Mouse (Mus musculus): ENCODE data around the gene Col19a1. TPM values are rescaled to one million over a fixed set of nuclear protein-coding genes. Genes with fewer than 3 reads are reported as not detected.

The Col19a1 gene
- polyA plus RNA-seq, 1 experiment: 0.14 TPM

DNA sequence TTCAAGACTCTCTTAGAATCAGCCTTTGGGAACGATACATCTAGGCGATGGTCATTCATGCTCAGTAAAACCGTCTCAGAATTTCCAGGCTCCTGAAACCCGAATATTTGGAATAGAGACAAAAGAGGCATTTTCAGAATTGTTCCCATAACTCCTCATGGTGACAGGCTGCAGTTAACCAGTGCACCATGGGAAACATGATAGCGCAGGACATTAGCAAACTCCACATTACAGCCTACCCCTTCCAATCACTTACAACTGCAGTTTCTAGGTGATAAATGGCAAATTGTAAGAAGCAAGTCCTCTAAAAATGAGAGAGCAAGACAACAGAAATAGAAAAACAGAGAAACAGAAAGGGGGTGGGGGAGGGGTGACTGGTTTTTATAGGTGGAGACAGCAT, 116.6 kb downstream of the Col19a1 start:
- no peak for TF ChIP-seq POLR2A (IDR thresholded peaks at IDR 0.05; ENCODE audit: low read depth, low read length)
- no peak for TF ChIP-seq CTCF (IDR thresholded peaks at IDR 0.05; ENCODE audit: extremely low read depth, insufficient read depth, insufficient read length, insufficient replicate concordance)
- Histone ChIP-seq H3K27me3 (ENCODE audit: control insufficient read depth, insufficient read depth, low read length) (no peaks in the 10 kb centered on the region), H3K4me3 (ENCODE audit: extremely low read depth, insufficient read depth, insufficient read length) (no peak overlapping the region), H3K36me3 (ENCODE audit: control insufficient read depth, insufficient read depth, low read length) (no peaks in the 10 kb centered on the region), H3K4me1 (ENCODE audit: control insufficient read depth, insufficient read depth, insufficient read length) (no peaks in the 10 kb centered on the region), H3K27ac (ENCODE audit: insufficient read depth, low read length) (no peak overlapping the region)
- no peak for DNase-seq (ENCODE audit: low read depth in 1 of 2, low spot score in 2 of 2)
- 87% methylated on average over 5 of the region's 5 CpGs for WGBS

DNA sequence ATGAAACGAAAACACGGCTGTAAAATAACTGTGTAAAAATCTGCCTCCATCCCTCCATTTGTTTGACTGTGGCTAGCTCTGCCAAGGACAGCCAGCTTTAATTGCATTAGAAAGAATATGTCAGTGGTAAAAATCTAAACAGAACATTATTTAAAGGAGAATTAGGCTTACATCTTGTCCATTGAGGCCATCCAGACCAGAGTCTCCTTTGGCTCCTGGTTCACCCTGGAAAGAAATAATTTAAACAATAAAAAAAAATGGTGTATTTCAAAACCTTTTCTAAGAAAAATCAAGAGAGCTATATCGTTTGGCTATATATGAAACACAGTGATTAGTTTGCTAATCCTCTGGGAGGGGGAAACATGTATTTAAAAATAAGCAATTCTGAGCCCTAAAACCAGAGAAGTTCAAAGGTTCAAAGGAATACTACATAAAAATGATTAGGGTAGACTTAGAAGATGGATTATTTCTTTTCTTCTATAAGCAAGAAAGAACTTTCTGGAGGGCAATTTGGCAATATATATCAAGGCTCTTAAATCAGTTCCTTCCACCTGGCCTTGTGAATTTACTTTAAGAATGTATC, 125.9 kb downstream of the Col19a1 start:
- WGBS: 82% methylated on average over 3 of the region's 3 CpGs
- Histone ChIP-seq H3K27ac (ENCODE audit: insufficient read depth, low read length) (no peak overlapping the region), H3K4me3 (ENCODE audit: extremely low read depth, insufficient read depth, insufficient read length) (no peak overlapping the region), H3K4me1 (ENCODE audit: control insufficient read depth, insufficient read depth, insufficient read length) (no peaks in the 10 kb centered on the region), H3K27me3 (ENCODE audit: control insufficient read depth, insufficient read depth, low read length) (no peaks in the 10 kb centered on the region), H3K36me3 (ENCODE audit: control insufficient read depth, insufficient read depth, low read length) (no peaks in the 10 kb centered on the region)
- DNase-seq (ENCODE audit: low read depth in 1 of 2, low spot score in 2 of 2): no peak
- TF ChIP-seq POLR2A (IDR thresholded peaks at IDR 0.05; ENCODE audit: low read depth, low read length) (no peak), CTCF (IDR thresholded peaks at IDR 0.05; ENCODE audit: extremely low read depth, insufficient read depth, insufficient read length, insufficient replicate concordance) (no peak)

DNA sequence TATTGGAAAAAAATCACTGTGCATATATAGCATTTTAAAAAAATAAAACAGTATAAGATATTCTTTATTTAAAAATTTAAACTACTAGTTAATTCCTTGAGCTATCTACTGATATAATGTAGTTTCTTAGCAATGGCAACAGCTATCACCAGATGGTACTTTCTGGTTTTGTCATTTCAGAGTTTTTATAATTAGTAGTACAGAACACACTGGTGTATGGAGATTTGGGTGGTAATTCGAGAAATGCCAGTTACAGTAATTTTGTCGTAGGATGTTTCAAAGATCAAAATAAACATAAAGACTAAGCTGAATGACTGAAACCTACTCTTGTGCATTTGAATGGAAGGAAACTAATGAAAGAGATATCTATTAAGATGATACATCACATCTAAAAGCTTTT, 129.3 kb downstream of the Col19a1 start:
- Histone ChIP-seq H3K27ac (ENCODE audit: insufficient read depth, low read length) (no peak overlapping the region), H3K4me1 (ENCODE audit: control insufficient read depth, insufficient read depth, insufficient read length) (no peaks in the 10 kb centered on the region), H3K36me3 (ENCODE audit: control insufficient read depth, insufficient read depth, low read length) (no peaks in the 10 kb centered on the region), H3K4me3 (ENCODE audit: extremely low read depth, insufficient read depth, insufficient read length) (no peak overlapping the region), H3K27me3 (ENCODE audit: control insufficient read depth, insufficient read depth, low read length) (no peaks in the 10 kb centered on the region)
- no peak for DNase-seq (ENCODE audit: low read depth in 1 of 2, low spot score in 2 of 2)
- no peak for TF ChIP-seq CTCF (IDR thresholded peaks at IDR 0.05; ENCODE audit: extremely low read depth, insufficient read depth, insufficient read length, insufficient replicate concordance)
- TF ChIP-seq POLR2A (IDR thresholded peaks at IDR 0.05; ENCODE audit: low read depth, low read length): no peak
- WGBS: 93% methylated on average over 2 of the region's 2 CpGs

DNA sequence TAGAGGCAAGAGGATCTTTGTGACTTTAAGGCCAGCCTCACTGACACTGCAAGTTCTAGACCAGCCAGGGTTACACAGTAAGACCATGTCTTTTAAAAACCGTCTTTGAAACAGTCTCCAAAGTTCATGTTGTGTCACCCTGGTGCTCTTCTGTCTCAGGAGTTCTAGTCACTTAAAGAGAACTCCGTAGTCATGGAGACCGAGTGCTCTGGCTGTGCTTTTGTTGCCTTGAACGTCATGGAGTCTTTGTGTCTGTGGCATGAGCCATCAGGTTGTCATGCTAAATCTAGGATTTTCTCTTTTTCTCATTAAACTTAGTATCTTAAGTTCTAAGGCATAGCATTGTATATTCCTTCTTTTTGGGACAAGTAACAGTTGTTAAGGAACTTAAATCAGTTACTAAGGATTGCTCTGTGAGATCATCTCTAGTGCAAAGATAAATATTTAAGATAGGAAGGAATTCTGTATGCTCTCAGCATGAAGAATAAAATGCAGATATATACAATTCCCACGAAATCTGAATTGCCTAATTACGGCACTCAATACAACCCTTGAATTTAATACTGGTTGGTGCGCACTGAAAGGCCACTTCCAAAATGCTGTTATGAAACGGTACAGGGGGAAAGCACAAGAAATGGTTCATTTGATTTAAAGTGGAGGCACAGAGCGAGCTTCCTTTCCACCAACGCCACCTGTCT, 134.6 kb downstream of the Col19a1 start:
- no peak overlapping the region for H3K27ac ChIP-seq (ENCODE audit: insufficient read depth, low read length)
- no peaks in the 10 kb centered on the region for H3K36me3 ChIP-seq (ENCODE audit: control insufficient read depth, insufficient read depth, low read length)
- DNase-seq (ENCODE audit: low read depth in 1 of 2, low spot score in 2 of 2): no peak
- 82% methylated on average over 10 of the region's 10 CpGs for WGBS
- no peak overlapping the region for H3K4me3 ChIP-seq (ENCODE audit: extremely low read depth, insufficient read depth, insufficient read length)
- H3K27me3 ChIP-seq (ENCODE audit: control insufficient read depth, insufficient read depth, low read length): no peaks in the 10 kb centered on the region
- TF ChIP-seq CTCF (IDR thresholded peaks at IDR 0.05; ENCODE audit: extremely low read depth, insufficient read depth, insufficient read length, insufficient replicate concordance): no peak
- no peak for TF ChIP-seq POLR2A (IDR thresholded peaks at IDR 0.05; ENCODE audit: low read depth, low read length)
- H3K4me1 ChIP-seq (ENCODE audit: control insufficient read depth, insufficient read depth, insufficient read length): no peaks in the 10 kb centered on the region

DNA sequence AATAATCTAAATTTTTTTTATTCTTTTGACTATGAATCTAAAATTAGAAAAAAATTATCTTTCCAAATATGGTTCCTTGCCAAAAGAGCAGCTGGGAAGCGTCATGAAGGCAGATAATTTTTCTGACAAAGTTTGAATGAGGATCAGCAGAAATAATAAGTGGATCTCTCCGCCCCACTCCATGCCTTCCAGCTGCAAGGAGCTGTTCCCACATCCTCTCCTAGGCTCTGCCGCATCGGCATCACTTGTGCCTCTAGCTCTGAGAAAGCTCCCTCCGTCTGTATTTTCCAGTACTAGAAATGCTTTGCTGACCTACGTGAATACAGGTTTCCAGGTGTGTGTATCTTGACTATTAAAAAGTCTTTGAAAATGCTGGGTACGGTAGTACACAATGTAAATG, 135.1 kb downstream of the Col19a1 start:
- TF ChIP-seq POLR2A (IDR thresholded peaks at IDR 0.05; ENCODE audit: low read depth, low read length): no peak
- no peak for TF ChIP-seq CTCF (IDR thresholded peaks at IDR 0.05; ENCODE audit: extremely low read depth, insufficient read depth, insufficient read length, insufficient replicate concordance)
- no peak for DNase-seq (ENCODE audit: low read depth in 1 of 2, low spot score in 2 of 2)
- Histone ChIP-seq H3K4me3 (ENCODE audit: extremely low read depth, insufficient read depth, insufficient read length) (no peak overlapping the region), H3K4me1 (ENCODE audit: control insufficient read depth, insufficient read depth, insufficient read length) (no peaks in the 10 kb centered on the region), H3K27me3 (ENCODE audit: control insufficient read depth, insufficient read depth, low read length) (no peaks in the 10 kb centered on the region), H3K36me3 (ENCODE audit: control insufficient read depth, insufficient read depth, low read length) (no peaks in the 10 kb centered on the region), H3K27ac (ENCODE audit: insufficient read depth, low read length) (no peak overlapping the region)
- WGBS: 82% methylated on average over 7 of the region's 7 CpGs

DNA sequence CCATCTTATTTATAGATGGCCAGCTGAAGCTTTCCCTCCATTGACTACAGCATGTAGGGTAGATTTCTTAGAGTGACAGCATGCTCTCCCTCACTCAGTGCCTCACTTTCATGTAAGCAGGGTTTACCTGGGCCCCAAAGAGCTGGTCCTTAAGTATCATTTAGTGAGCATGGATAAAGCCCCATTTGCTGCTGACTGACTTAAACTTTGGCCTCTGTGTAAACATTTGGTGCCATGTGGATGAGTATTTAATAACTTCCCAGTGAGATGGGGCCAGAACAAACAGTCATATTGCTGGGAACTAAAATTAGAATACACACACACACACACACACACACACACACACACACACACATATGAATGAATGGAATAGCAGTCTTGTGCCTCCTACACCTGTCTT, 149.8 kb downstream of the Col19a1 start:
- TF ChIP-seq POLR2A (IDR thresholded peaks at IDR 0.05; ENCODE audit: low read depth, low read length): no peak
- TF ChIP-seq CTCF (IDR thresholded peaks at IDR 0.05; ENCODE audit: extremely low read depth, insufficient read depth, insufficient read length, insufficient replicate concordance): no peak
- Histone ChIP-seq H3K27me3 (ENCODE audit: control insufficient read depth, insufficient read depth, low read length) (no peaks in the 10 kb centered on the region), H3K36me3 (ENCODE audit: control insufficient read depth, insufficient read depth, low read length) (no peaks in the 10 kb centered on the region), H3K4me1 (ENCODE audit: control insufficient read depth, insufficient read depth, insufficient read length) (no peaks in the 10 kb centered on the region), H3K4me3 (ENCODE audit: extremely low read depth, insufficient read depth, insufficient read length) (no peak overlapping the region), H3K27ac (ENCODE audit: insufficient read depth, low read length) (no peak overlapping the region)
- DNase-seq (ENCODE audit: low read depth in 1 of 2, low spot score in 2 of 2): no peak

DNA sequence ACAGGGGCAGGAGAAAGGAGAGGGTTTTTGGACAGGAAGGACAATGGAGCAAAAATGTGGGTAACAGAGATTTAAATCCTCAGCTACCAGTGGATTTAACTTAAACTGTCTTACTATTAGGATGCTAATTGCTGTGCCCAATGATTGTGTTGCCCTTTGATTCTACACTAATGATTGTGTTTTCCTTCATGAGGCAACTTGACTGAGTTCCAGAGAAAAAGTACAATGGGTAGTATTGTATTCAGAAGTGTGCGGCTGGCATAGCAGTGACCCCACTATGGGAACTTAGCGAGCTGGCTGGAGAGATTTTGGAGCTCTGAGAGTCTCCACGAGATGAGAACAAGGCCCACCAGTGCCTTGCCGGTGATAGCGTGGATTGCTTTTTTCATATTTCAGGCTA, 159.0 kb downstream of the Col19a1 start:
- WGBS: 88% methylated on average over 5 of the region's 5 CpGs
- no peak overlapping the region for H3K4me3 ChIP-seq (ENCODE audit: extremely low read depth, insufficient read depth, insufficient read length)
- no peak for DNase-seq (ENCODE audit: low read depth in 1 of 2, low spot score in 2 of 2)
- H3K36me3 ChIP-seq (ENCODE audit: control insufficient read depth, insufficient read depth, low read length): no peaks in the 10 kb centered on the region
- no peak for TF ChIP-seq CTCF (IDR thresholded peaks at IDR 0.05; ENCODE audit: extremely low read depth, insufficient read depth, insufficient read length, insufficient replicate concordance)
- TF ChIP-seq POLR2A (IDR thresholded peaks at IDR 0.05; ENCODE audit: low read depth, low read length): no peak
- H3K27ac ChIP-seq (ENCODE audit: insufficient read depth, low read length): no peak overlapping the region
- no peaks in the 10 kb centered on the region for H3K4me1 ChIP-seq (ENCODE audit: control insufficient read depth, insufficient read depth, insufficient read length)
- H3K27me3 ChIP-seq (ENCODE audit: control insufficient read depth, insufficient read depth, low read length): no peaks in the 10 kb centered on the region
